Mouse (Mus musculus) olfactory bulb, adult 2 months (tissue): Measurements from ENCODE around the gene Ikzf1.

Experiments used
- CTCF ChIP-seq: fragments of 200-500 bp; IDR thresholded peaks from 2 replicates; pipeline ENCODE4 v1.5.1; 2012; ENCODE audit warnings: low read depth, mild to moderate bottlenecking, low read length, moderate library complexity; ENCODE audit not compliant: insufficient read depth
- POLR2A ChIP-seq: fragments of 200-500 bp; IDR thresholded peaks from 2 replicates; pipeline ENCODE4 v1.6.1; 2012; ENCODE audit warnings: mild to moderate bottlenecking, low read depth, low read length, moderate library complexity; ENCODE audit not compliant: insufficient read depth

DNA sequence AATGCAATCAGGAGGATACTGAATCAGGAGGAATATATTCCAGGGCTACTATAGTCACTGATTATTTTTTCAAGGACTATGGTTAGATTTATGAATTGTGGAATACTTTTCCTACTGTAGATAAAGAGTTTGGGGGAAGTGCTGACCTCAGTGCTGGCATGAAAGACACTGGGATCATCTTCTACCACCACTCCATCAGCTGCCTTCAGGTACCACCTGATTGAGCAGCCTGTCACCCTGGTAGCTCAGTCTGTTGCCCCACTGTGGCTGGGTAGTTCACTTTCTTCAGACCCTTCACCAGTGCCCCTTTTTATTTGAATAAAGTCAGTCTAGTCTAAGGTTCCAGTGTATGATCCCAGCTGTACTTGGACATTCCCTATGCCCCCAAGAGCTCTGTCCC lies 81.9 kb downstream of the Ikzf1 start:
- no peak for TF ChIP-seq CTCF
- no peak for TF ChIP-seq POLR2A
